Mouse (Mus musculus): Measurements from ENCODE around the gene Cers4. TPM values are rescaled to one million over a fixed set of nuclear protein-coding genes. Genes with fewer than 3 reads are reported as not detected.

The Cers4 gene
- total RNA-seq, 2 experiments from 2014 or later: 36.5 to 40.6 TPM

Other genes starting within 250 kb of the Cers4 start
- gene Tgfbr3l, start 244.8 kb upstream of the Cers4 start, total RNA-seq (2021): 10 to 100 TPM in 1 of 2 experiments, 1 to 10 TPM in 1; 7.5 to 10.6 TPM
- 10 to 100 TPM; 23.8 to 26.2 TPM for gene Snapc2, start 239.9 kb upstream of the Cers4 start, total RNA-seq (2021)
- gene Ctxn1, start 233.8 kb upstream of the Cers4 start, total RNA-seq (2021): 100 to 1,000 TPM; 431 to 433 TPM
- gene Timm44, start 217.1 kb upstream of the Cers4 start, total RNA-seq (2021): 10 to 100 TPM; 69.2 to 70.7 TPM
- 10 to 100 TPM; 23.4 to 30.7 TPM for gene Ccl25, start 167.8 kb upstream of the Cers4 start, total RNA-seq (2021)
- 10 to 100 TPM; 75.5 to 79.0 TPM for gene Elavl1, start 167.6 kb upstream of the Cers4 start, total RNA-seq (2021)
- 10 to 100 TPM; 11.6 to 14.1 TPM for gene Zfp958, start 120.1 kb downstream of the Cers4 start, total RNA-seq (2021)

All from layer of hippocampus, postnatal 14 days (tissue).